Mouse (Mus musculus) embryo, embryonic 11.5 days (tissue): ENCODE measurements around the gene Fbf1.
A peak's percentile ranks its signal among the peaks of the same experiment; 100 is the strongest.

Source experiments
- DNase-seq: peaks from one replicate; pipeline ENCODE4 v3.0.0-alpha.2; 2012; ENCODE audit warnings: low read depth, low spot score

Fbf1 gene

GRCm38 (mm10) chr11:116167884-116168439 lies at the start of gene Fbf1:
Gene Fbf1 (minus strand): TSS chr11:116168166.
- peak; percentile 92 for DNase-seq

GRCm38 (mm10) chr11:116216549-116216948 lies 48.6 kb upstream of the Fbf1 start:
- no peak for DNase-seq

GRCm38 (mm10) chr11:116215991-116216390 lies 48.0 kb upstream of the Fbf1 start:
- no peak for DNase-seq

- no peak for DNase-seq
Measured at GRCm38 (mm10) chr11:116215181-116215580, 47.2 kb upstream of the Fbf1 start.

GRCm38 (mm10) chr11:116213877-116214510 lies 46.0 kb upstream of the Fbf1 start:
- DNase-seq: no peak

- DNase-seq: no peak
Measured at GRCm38 (mm10) chr11:116212847-116213246, 44.9 kb upstream of the Fbf1 start.

GRCm38 (mm10) chr11:116210696-116211095 lies 42.7 kb upstream of the Fbf1 start:
- no peak for DNase-seq

GRCm38 (mm10) chr11:116209257-116209656 lies 41.3 kb upstream of the Fbf1 start:
- DNase-seq: no peak

GRCm38 (mm10) chr11:116208660-116209059 lies 40.7 kb upstream of the Fbf1 start:
- DNase-seq: no peak

- no peak for DNase-seq
Measured at GRCm38 (mm10) chr11:116206678-116207077, 38.7 kb upstream of the Fbf1 start.

GRCm38 (mm10) chr11:116203150-116203549 lies 35.2 kb upstream of the Fbf1 start:
- no peak for DNase-seq

GRCm38 (mm10) chr11:116201151-116201550 lies 33.2 kb upstream of the Fbf1 start:
- DNase-seq: no peak

GRCm38 (mm10) chr11:116198639-116199531 lies 30.9 kb upstream of the Fbf1 start, which contains the start of the genes Ten1 and Acox1:
Gene Ten1 (plus strand): TSS chr11:116198855.
Gene Acox1 (minus strand): TSS chr11:116199045.
- DNase-seq: peak; percentile 96

GRCm38 (mm10) chr11:116198132-116198531 lies 30.2 kb upstream of the Fbf1 start:
- DNase-seq: no peak

- no peak for DNase-seq
Measured at GRCm38 (mm10) chr11:116197584-116197906, 29.6 kb upstream of the Fbf1 start.

- DNase-seq: no peak
Measured at GRCm38 (mm10) chr11:116196866-116197583, 29.1 kb upstream of the Fbf1 start.

- DNase-seq: no peak
Measured at GRCm38 (mm10) chr11:116196336-116196735, 28.4 kb upstream of the Fbf1 start.

GRCm38 (mm10) chr11:116195252-116195651 lies 27.3 kb upstream of the Fbf1 start:
- no peak for DNase-seq

- no peak for DNase-seq
Measured at GRCm38 (mm10) chr11:116194619-116195018, 26.7 kb upstream of the Fbf1 start.

- no peak for DNase-seq
Measured at GRCm38 (mm10) chr11:116187226-116187930, 19.4 kb upstream of the Fbf1 start.

GRCm38 (mm10) chr11:116186360-116186759 lies 18.4 kb upstream of the Fbf1 start:
- DNase-seq: no peak
